Comparison of ENCODE assay signal across 8 mouse cellular contexts in genomic region chr2:163471710-163472465, GRCm38 (mm10). TPM values are rescaled to one million over a fixed set of nuclear protein-coding genes. Genes with fewer than 3 reads are reported as not detected.
DNase-seq lines count a peak whose midpoint lies in the region; ATAC-seq lines count a peak whose summit lies in the region.

No protein-coding gene starts in this region.

- peak; percentile 25 to 54 for DNase-seq in heart, adult 9 months (ENCODE audit: low spot score in 2 of 2)
- DNase-seq in heart, postnatal 36 days: no peak
- peak; percentile 3 for DNase-seq in c-Kit-negative CD71-positive TER-119-positive erythroid progenitor cells, embryonic 14.5 days (ENCODE audit: low read depth, low spot score)
- DNase-seq in limb, embryonic 11.5 days (ENCODE audit: low spot score): no peak
- DNase-seq in left cerebral cortex, adult 11 months (ENCODE audit: low spot score): no peak
- DNase-seq in T-cell, adult 2 months (ENCODE audit: low spot score): no peak

- H3K27ac ChIP-seq in heart, embryonic 16.5 days (ENCODE audit: low read length): peak overlapping the region; percentile 75
- no peak overlapping the region for H3K27ac ChIP-seq in limb, embryonic 11.5 days (replicated peaks; ENCODE audit: low read depth, low read length)
- H3K27ac ChIP-seq in midbrain, embryonic 15.5 days: peak overlapping the region; percentile 72

- peaks cover 10% of the 10 kb centered on the region for H3K4me1 ChIP-seq in heart, embryonic 16.5 days (ENCODE audit: control insufficient read depth, insufficient read depth, low read length)
- peaks cover 3% of the 10 kb centered on the region; the same call in 1 of the 2 replicates for H3K4me1 ChIP-seq in limb, embryonic 11.5 days (ENCODE audit: control insufficient read depth, insufficient read depth, low read length)
- peaks cover 10% of the 10 kb centered on the region for H3K4me1 ChIP-seq in midbrain, embryonic 15.5 days

- H3K4me2 ChIP-seq in heart, embryonic 16.5 days (ENCODE audit: low read depth, low read length): peak overlapping the region; percentile 93
- H3K4me2 ChIP-seq in limb, embryonic 11.5 days (ENCODE audit: low read depth, severe bottlenecking): peak overlapping the region; percentile 88
- peak overlapping the region; percentile 65 for H3K4me2 ChIP-seq in midbrain, embryonic 15.5 days

- ATAC-seq in heart, embryonic 16.5 days (replicated peaks; ENCODE audit: extremely low read depth, insufficient read depth, low FRiP score): no peak; the same call in none of the 2 replicates
- peak; percentile 75 for ATAC-seq in limb, embryonic 11.5 days (ENCODE audit: insufficient number of reproducible peaks, low FRiP score, low TSS enrichment, low read depth)
- no peak; the same call in none of the 2 replicates for ATAC-seq in midbrain, embryonic 15.5 days (replicated peaks)

- intact Hi-C loops in heart, postnatal 36 days (cut with DNase I): loop anchor here (1.0 kb wide), 1 partner anchor 52 kb away; no protein-coding TSS in a partner anchor

- H3K9me3 ChIP-seq in heart, embryonic 16.5 days (replicated peaks; ENCODE audit: control insufficient read depth, low read length): no peaks in the 10 kb centered on the region
- no peaks in the 10 kb centered on the region for H3K9me3 ChIP-seq in limb, embryonic 11.5 days (ENCODE audit: control insufficient read depth, low read length)
- no peaks in the 10 kb centered on the region for H3K9me3 ChIP-seq in midbrain, embryonic 15.5 days

- 5% methylated on average over 36 of the region's 36 CpGs for WGBS in heart, embryonic 16.5 days
- 5% methylated on average over 36 of the region's 36 CpGs for WGBS in limb, embryonic 11.5 days
- 6% methylated on average over 36 of the region's 36 CpGs for WGBS in midbrain, embryonic 15.5 days

- no peaks in the 10 kb centered on the region for H3K27me3 ChIP-seq in heart, embryonic 16.5 days (ENCODE audit: control insufficient read depth, insufficient read depth, low read length)
- no peaks in the 10 kb centered on the region for H3K27me3 ChIP-seq in limb, embryonic 11.5 days (ENCODE audit: control insufficient read depth, insufficient read depth, low read length)
- no peaks in the 10 kb centered on the region for H3K27me3 ChIP-seq in midbrain, embryonic 15.5 days (replicated peaks)

- H3K9ac ChIP-seq in heart, embryonic 16.5 days (ENCODE audit: low read length): peak overlapping the region; percentile 88
- H3K9ac ChIP-seq in limb, embryonic 11.5 days (ENCODE audit: low read length): peak overlapping the region; percentile 79
- peak overlapping the region; percentile 83 for H3K9ac ChIP-seq in midbrain, embryonic 15.5 days

- peak overlapping the region; percentile 78 for H3K4me3 ChIP-seq in heart, embryonic 16.5 days (ENCODE audit: low read length)
- H3K4me3 ChIP-seq in limb, embryonic 11.5 days (ENCODE audit: low read depth, low read length): peak overlapping the region; percentile 83
- H3K4me3 ChIP-seq in midbrain, embryonic 15.5 days: peak overlapping the region; percentile 66

- peaks cover 8% of the 10 kb centered on the region; the same call in 1 of the 2 replicates for H3K36me3 ChIP-seq in heart, embryonic 16.5 days (ENCODE audit: control insufficient read depth, insufficient read depth)
- H3K36me3 ChIP-seq in limb, embryonic 11.5 days (ENCODE audit: control insufficient read depth, insufficient read depth, low read length): peaks cover 4% of the 10 kb centered on the region; the same call in 1 of the 2 replicates
- H3K36me3 ChIP-seq in midbrain, embryonic 15.5 days (replicated peaks): peaks cover 21% of the 10 kb centered on the region

RNA-seq across cellular contexts. Expression of gene Fitm2, which starts 0.5 kb away (rescaled TPM):
- total RNA-seq in heart, postnatal 36 days (2021): 100 to 1,000 TPM; 196 to 197 TPM
- 14.7 and 15.3 TPM in 2 replicates for polyA plus RNA-seq in heart, embryonic 16.5 days (2015; fragmentation: Nextera tagmentation; extraction: Ambion mirVana)
- 9.5 and 9.6 TPM in 2 replicates for polyA plus RNA-seq in limb, embryonic 11.5 days (2014; fragmentation: Nextera tagmentation; extraction: Ambion mirVana)
- polyA plus RNA-seq in midbrain, embryonic 15.5 days (2015; fragmentation: Nextera tagmentation; extraction: Ambion mirVana): 16.5 and 17.0 TPM in 2 replicates

RNA-seq across cellular contexts. Expression of gene R3hdml, which starts 20.2 kb away (rescaled TPM):
- total RNA-seq in heart, postnatal 36 days (2021): not detected
- polyA plus RNA-seq in heart, embryonic 16.5 days (2015; fragmentation: Nextera tagmentation; extraction: Ambion mirVana): not detected in 2 replicates
- not detected in 2 replicates for polyA plus RNA-seq in limb, embryonic 11.5 days (2014; fragmentation: Nextera tagmentation; extraction: Ambion mirVana)
- polyA plus RNA-seq in midbrain, embryonic 15.5 days (2015; fragmentation: Nextera tagmentation; extraction: Ambion mirVana): not detected in 2 replicates

RNA-seq across cellular contexts. Expression of gene Gdap1l1, which starts 33.6 kb away (rescaled TPM):
- not detected for total RNA-seq in heart, postnatal 36 days (2021)
- polyA plus RNA-seq in heart, embryonic 16.5 days (2015; fragmentation: Nextera tagmentation; extraction: Ambion mirVana): 0.18 and 0.36 TPM in 2 replicates
- 0.28 and 0.51 TPM in 2 replicates for polyA plus RNA-seq in limb, embryonic 11.5 days (2014; fragmentation: Nextera tagmentation; extraction: Ambion mirVana)
- 145 and 146 TPM in 2 replicates for polyA plus RNA-seq in midbrain, embryonic 15.5 days (2015; fragmentation: Nextera tagmentation; extraction: Ambion mirVana)

RNA-seq across cellular contexts. Expression of gene Hnf4a, which starts 34.7 kb away (rescaled TPM):
- not detected for total RNA-seq in heart, postnatal 36 days (2021)
- 0.16 and 0.77 TPM in 2 replicates for polyA plus RNA-seq in heart, embryonic 16.5 days (2015; fragmentation: Nextera tagmentation; extraction: Ambion mirVana)
- polyA plus RNA-seq in limb, embryonic 11.5 days (2014; fragmentation: Nextera tagmentation; extraction: Ambion mirVana): 0.34 TPM in 1 of 2 replicates, not detected in the other
- polyA plus RNA-seq in midbrain, embryonic 15.5 days (2015; fragmentation: Nextera tagmentation; extraction: Ambion mirVana): not detected in 2 replicates

RNA-seq across cellular contexts. Expression of gene Oser1, which starts 47.4 kb away (rescaled TPM):
- total RNA-seq in heart, postnatal 36 days (2021): 10 to 100 TPM; 21.9 TPM
- 57.1 and 63.8 TPM in 2 replicates for polyA plus RNA-seq in heart, embryonic 16.5 days (2015; fragmentation: Nextera tagmentation; extraction: Ambion mirVana)
- 88.3 and 92.5 TPM in 2 replicates for polyA plus RNA-seq in limb, embryonic 11.5 days (2014; fragmentation: Nextera tagmentation; extraction: Ambion mirVana)
- polyA plus RNA-seq in midbrain, embryonic 15.5 days (2015; fragmentation: Nextera tagmentation; extraction: Ambion mirVana): 73.1 and 78.7 TPM in 2 replicates

Comparison
In these comparisons a context has a peak if more than half of its experiments do, and no peak if none do; other contexts are left out.
1. DNase-seq: peak in heart, adult 9 months (2 of 2) and c-Kit-negative CD71-positive TER-119-positive erythroid progenitor cells, embryonic 14.5 days (single experiment); none in heart, postnatal 36 days (0 of 2), limb, embryonic 11.5 days (single experiment), left cerebral cortex, adult 11 months (single experiment) and T-cell, adult 2 months (single experiment).
2. RNA of gene Gdap1l1, which starts 33.6 kb away (polyA plus RNA-seq): 145 to 146 TPM in midbrain, embryonic 15.5 days; 0.28 to 0.51 TPM in limb, embryonic 11.5 days and 0.18 to 0.36 TPM in heart, embryonic 16.5 days; every median in the first group is over 10 times any median in the second.
3. Peak in every context shown above with its lines, with median percentiles within 50 percentile points of each other: H3K4me2 ChIP-seq, H3K4me3 ChIP-seq and H3K9ac ChIP-seq.